Mouse (Mus musculus) megakaryocyte, adult 5-6 weeks (primary cell): ENCODE results near the gene Tent4b. TPM values are rescaled to one million over a fixed set of nuclear protein-coding genes. Genes with fewer than 3 reads are reported as not detected.

Source experiments
- ATAC-seq: 2 replicates; pipeline ENCODE4 v1.8.0; 2016; ENCODE audit warnings: mild to moderate bottlenecking, inconsistent platforms; ENCODE audit not compliant: poor library complexity, severe bottlenecking
- total RNA-seq, 2 experiments: library from RNA; stranded (forward) in 1 of 2; stranded (reverse) in 1 of 2; fragments of 153-499, 151-499 nt in 1 of 2; fragments of 221-1000, 200-1000 nt in 1 of 2; gene quantifications; 2 replicates each; pipeline versions ENCODE4 v1.2.3 to v1.2.4; 2015 to 2017

The Tent4b gene
- total RNA-seq, 2 experiments from 2014 or later, result 30.2 to 40.6 TPM

DNA sequence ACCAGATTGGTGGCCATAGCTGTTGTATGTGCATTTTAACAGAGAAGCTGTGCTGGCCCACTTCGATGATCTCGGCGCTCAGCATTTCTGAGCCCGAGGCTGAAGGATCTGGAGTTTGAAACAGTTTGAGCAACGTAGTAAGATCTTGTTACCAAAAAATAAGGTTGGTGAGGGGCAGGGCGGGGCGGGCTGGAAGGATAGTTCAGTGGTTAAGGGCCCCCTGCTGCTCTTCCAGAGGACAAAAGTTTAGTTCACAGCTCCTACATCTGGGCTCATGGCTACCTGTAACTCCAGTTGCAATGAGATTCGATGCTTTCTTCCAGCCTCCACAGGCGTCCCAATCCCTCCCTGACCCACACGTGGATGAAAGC, 99.7 kb downstream of the Tent4b start:
- ATAC-seq, result no peak

GRCm38 (mm10) chr8:88299907-88300603, 101.0 kb downstream of the Tent4b start:
- ATAC-seq, result peak; percentile 91

GRCm38 (mm10) chr8:88301589-88302437, 102.8 kb downstream of the Tent4b start:
- no peak for ATAC-seq

DNA sequence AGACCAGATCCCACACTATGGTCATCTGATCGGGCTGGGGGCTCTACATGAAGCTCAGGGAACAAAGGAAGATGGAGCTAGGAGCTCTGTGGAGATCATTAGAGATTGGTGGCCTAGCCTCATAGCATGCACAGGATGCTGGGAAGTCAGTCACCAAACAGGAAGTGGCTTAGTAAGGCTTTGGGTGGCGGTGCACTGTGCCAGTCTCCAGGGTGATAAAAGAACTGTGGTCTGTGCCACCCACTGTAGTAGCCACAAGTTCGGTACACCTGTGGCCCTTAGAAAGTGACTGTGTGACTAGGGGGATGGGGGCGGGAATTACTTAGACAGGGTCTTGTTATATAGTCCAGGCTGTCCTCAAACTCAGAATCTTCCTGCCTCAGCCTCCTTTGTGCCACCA, 106.8 kb downstream of the Tent4b start:
- peak; percentile 65 for ATAC-seq

- 0 out of 2 replicates have a peak, but pooled peaks have one; percentile 36 for ATAC-seq
Measured at GRCm38 (mm10) chr8:88306511-88306910, 107.5 kb downstream of the Tent4b start.

DNA sequence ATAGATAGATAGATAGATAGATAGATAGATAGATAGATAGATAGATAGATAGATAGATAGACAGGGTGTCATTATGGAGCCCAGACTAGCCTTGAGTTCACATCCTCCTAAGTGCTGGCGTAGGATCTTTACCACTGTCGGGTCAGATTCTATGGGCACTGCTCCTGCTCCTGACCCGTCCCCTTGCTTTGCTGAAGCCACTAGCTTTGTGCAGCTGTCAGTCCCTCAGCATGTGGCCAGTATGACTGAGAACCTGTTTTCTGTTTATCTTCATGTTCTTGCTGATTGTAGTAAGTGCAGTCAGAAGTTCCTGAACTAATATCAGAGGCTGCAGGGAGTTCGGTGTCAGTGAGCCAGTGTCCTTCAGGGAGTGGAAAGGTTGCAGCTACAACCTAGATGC, 108.7 kb downstream of the Tent4b start:
- ATAC-seq, result no peak

Other genes with a start within 250 kb of the Tent4b start
- 0.18 TPM in 1 of 2 replicates, not detected in the other for gene Zfp423, start 239.6 kb upstream of the Tent4b start, total RNA-seq (2015)
- gene Zfp423, start 239.6 kb upstream of the Tent4b start, total RNA-seq (2017), result not detected in 2 replicates
- gene Cnep1r1, start 80.4 kb upstream of the Tent4b start, total RNA-seq (2015), result 67.0 and 74.5 TPM in 2 replicates
- gene Cnep1r1, start 80.4 kb upstream of the Tent4b start, total RNA-seq (2017), result 13.8 and 17.6 TPM in 2 replicates
- 5.8 and 10.3 TPM in 2 replicates for gene Heatr3, start 61.4 kb upstream of the Tent4b start, total RNA-seq (2015)
- gene Heatr3, start 61.4 kb upstream of the Tent4b start, total RNA-seq (2017), result 10.7 and 13.0 TPM in 2 replicates
- gene Adcy7, start 73.2 kb downstream of the Tent4b start, total RNA-seq (2015), result 43.5 and 58.4 TPM in 2 replicates
- 63.7 and 70.3 TPM in 2 replicates for gene Adcy7, start 73.2 kb downstream of the Tent4b start, total RNA-seq (2017)
- 65.4 and 69.1 TPM in 2 replicates for gene Brd7, start 163.0 kb downstream of the Tent4b start, total RNA-seq (2015)
- gene Brd7, start 163.0 kb downstream of the Tent4b start, total RNA-seq (2017), result 61.5 and 62.7 TPM in 2 replicates